Mouse (Mus musculus): ENCODE data around the gene C4b. TPM values are rescaled to one million over a fixed set of nuclear protein-coding genes. Genes with fewer than 3 reads are reported as not detected.
A peak's percentile ranks its signal among the peaks of the same experiment; 100 is the strongest.
"Not testable (repeated sequence)": the region's sequence is repeated elsewhere in the genome, so short reads cannot be mapped to it uniquely, and the experiment has no call there.

Gene C4b
- polyA plus RNA-seq, 1 experiment = 15.0 TPM

DNA sequence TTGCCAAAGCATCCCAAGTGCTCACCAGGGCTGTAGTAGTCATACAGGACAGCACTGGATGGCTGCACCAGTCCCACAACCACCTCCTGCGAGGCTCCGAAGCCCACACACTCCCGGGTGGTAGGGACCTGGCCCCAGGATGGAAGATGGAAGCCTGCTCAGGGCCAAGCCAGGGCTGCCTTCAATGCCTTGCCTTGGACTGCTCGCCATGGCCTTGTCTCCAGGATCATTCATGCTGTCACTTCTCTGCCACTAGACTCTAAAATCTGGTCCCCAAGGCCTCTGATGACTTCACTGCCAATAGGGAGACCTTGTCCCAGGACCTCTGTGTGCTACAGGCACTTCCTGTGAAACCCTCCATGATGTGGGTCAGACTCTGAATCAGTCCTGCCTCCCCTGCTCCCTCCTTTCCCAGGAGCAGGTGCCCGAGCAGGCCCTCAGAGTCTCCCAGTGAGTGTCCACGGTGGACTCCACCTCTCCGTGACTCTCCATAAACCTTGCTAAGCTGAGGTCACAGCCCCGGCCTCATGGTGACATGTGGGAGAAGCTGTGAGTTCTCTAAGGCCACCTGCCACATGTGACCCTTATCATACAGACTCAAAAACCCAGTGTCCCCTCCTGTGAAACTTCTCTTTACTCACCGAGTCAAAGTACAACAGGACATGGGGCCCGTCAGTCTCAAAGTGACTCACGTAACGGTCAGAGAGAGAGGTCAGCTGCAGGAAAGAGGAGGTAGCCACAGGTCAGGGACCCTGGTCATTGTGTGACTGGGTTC is 13.7 kb downstream of the C4b start:
- H3K27ac ChIP-seq (ENCODE audit: control insufficient read depth, insufficient read depth, low read depth, low read length); H3K36me3 ChIP-seq (ENCODE audit: control insufficient read depth, insufficient read depth, low read length); H3K4me1 ChIP-seq (ENCODE audit: control insufficient read depth, insufficient read depth, low read length); H3K27me3 ChIP-seq (ENCODE audit: control insufficient read depth, insufficient read depth, low read length); H3K4me3 ChIP-seq (ENCODE audit: control insufficient read depth, low read depth, low read length): not testable (repeated sequence)

DNA sequence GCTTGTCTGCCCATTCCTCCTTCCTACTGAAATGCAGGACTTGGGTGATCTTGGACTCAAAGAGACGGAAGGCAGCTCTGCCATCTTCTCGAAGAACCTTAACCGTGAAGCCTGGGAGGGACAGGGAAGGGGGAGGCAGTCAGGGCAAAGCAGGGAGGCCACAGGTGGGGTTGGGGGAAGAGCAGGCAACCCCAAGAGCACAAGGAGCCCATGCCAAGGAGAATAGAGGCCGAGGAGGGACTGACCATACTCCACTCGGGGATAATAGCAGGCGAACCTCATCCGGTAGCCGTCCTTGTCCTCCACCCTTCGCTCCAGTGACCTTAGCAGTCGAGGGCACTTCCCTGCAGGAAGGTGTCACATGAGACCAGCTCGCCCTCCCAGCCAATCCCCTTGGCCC is 14.5 kb downstream of the C4b start:
- not testable (repeated sequence) for H3K4me3 ChIP-seq (ENCODE audit: control insufficient read depth, low read depth, low read length); H3K4me1 ChIP-seq (ENCODE audit: control insufficient read depth, insufficient read depth, low read length); H3K27me3 ChIP-seq (ENCODE audit: control insufficient read depth, insufficient read depth, low read length); H3K36me3 ChIP-seq (ENCODE audit: control insufficient read depth, insufficient read depth, low read length); H3K27ac ChIP-seq (ENCODE audit: control insufficient read depth, insufficient read depth, low read depth, low read length)

DNA sequence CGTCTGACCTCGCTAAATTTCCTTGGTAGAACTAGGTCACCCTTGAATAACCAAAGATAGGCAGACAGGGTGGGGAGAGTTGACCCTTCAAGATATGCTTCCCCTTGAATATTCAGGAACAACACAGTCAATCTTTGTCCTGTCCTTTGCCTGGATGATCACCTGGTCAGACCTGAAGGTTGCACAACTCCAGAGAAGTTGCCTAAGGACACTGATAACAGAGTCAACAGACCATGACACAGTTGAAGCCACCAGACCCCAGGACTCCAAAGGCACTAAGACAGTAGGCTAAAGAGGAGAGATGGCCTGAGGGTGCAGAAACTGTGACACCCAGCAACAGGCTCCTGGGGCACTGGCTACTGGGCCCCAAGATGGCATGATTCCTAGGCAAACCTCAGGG is 15.8 kb downstream of the C4b start:
- Histone ChIP-seq H3K4me1 (ENCODE audit: control insufficient read depth, insufficient read depth, low read length) (no peaks in the 10 kb centered on the region), H3K27me3 (ENCODE audit: control insufficient read depth, insufficient read depth, low read length) (no peaks in the 10 kb centered on the region), H3K4me3 (ENCODE audit: control insufficient read depth, low read depth, low read length) (no peak overlapping the region), H3K36me3 (ENCODE audit: control insufficient read depth, insufficient read depth, low read length) (no peaks in the 10 kb centered on the region), H3K27ac (ENCODE audit: control insufficient read depth, insufficient read depth, low read depth, low read length) (no peak overlapping the region)
- TF ChIP-seq POLR2A (IDR thresholded peaks at IDR 0.05; ENCODE audit: control insufficient read depth, low read depth, low read length) = no peak
- no peak for TF ChIP-seq CTCF (IDR thresholded peaks at IDR 0.05; ENCODE audit: control insufficient read depth, insufficient read depth, insufficient replicate concordance, low read depth, low read length)

DNA sequence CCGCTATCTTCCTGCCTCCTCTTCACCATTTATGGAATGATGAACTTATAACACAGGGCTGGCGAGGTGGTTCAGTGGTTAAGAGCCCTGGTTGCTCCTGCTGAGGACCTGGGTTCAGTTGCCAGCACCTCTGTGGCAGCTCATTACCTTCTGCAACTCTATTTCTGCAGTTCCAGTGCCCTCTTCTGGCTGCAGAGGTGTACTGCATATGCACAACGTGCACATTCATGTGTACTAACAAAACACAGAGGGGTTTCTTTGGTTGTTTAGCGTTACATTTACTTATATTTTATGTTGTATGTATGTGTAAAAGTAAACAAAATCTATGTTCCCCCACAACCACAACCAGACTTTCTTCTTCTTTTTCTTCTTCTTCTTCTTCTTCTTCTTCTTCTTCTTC is 20.6 kb downstream of the C4b start:
- Histone ChIP-seq H3K4me3 (ENCODE audit: control insufficient read depth, low read depth, low read length) (no peak overlapping the region), H3K4me1 (ENCODE audit: control insufficient read depth, insufficient read depth, low read length) (no peaks in the 10 kb centered on the region), H3K36me3 (ENCODE audit: control insufficient read depth, insufficient read depth, low read length) (no peaks in the 10 kb centered on the region), H3K27ac (ENCODE audit: control insufficient read depth, insufficient read depth, low read depth, low read length) (no peak overlapping the region), H3K27me3 (ENCODE audit: control insufficient read depth, insufficient read depth, low read length) (no peaks in the 10 kb centered on the region)
- TF ChIP-seq POLR2A (IDR thresholded peaks at IDR 0.05; ENCODE audit: control insufficient read depth, low read depth, low read length) = no peak
- TF ChIP-seq CTCF (IDR thresholded peaks at IDR 0.05; ENCODE audit: control insufficient read depth, insufficient read depth, insufficient replicate concordance, low read depth, low read length) = peak; percentile 48; the same call in 1 of the 2 replicates

DNA sequence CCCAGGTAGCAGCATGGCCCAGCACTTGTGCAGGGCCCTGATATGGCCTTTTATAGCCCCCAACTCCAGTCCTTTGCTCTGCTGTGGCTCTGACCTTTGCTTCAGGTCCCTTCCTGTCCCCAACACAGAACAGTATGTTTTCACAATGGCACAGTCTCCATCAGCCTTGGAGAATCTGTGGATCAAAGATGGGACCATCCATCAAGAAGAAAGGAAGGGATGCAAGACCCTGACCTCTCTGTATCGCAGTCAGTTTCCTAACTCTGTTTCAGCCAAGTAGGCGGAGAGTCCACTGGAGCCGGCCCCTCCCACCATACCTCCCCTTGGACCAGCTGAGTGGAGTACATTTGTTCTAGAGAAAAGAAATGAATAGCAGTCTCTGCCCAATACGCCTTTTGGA is 21.4 kb downstream of the C4b start:
- H3K27me3 ChIP-seq (ENCODE audit: control insufficient read depth, insufficient read depth, low read length); H3K36me3 ChIP-seq (ENCODE audit: control insufficient read depth, insufficient read depth, low read length); H3K4me1 ChIP-seq (ENCODE audit: control insufficient read depth, insufficient read depth, low read length); H3K27ac ChIP-seq (ENCODE audit: control insufficient read depth, insufficient read depth, low read depth, low read length); H3K4me3 ChIP-seq (ENCODE audit: control insufficient read depth, low read depth, low read length): not testable (repeated sequence)

DNA sequence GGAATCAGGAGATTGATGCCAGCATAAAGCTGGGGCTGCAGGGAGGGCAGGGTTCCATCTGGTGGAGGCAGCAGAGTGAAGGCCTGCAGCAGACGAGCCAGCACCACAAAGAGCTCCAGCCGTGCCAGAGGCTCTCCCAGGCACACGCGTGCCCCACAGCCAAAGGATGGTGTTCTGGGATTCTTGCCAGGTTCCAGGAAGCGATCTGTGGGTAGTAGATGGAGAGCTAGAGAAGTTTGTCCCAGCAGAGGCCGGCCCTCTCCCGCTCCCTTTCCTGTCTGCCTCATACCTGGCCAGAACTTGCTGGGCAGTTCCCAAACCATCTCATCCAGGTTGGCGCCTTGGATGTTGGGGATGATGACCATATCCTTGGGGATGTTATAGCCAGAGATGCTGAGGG is 23.8 kb downstream of the C4b start:
- not testable (repeated sequence) for H3K27me3 ChIP-seq (ENCODE audit: control insufficient read depth, insufficient read depth, low read length); H3K4me1 ChIP-seq (ENCODE audit: control insufficient read depth, insufficient read depth, low read length); H3K27ac ChIP-seq (ENCODE audit: control insufficient read depth, insufficient read depth, low read depth, low read length); H3K4me3 ChIP-seq (ENCODE audit: control insufficient read depth, low read depth, low read length); H3K36me3 ChIP-seq (ENCODE audit: control insufficient read depth, insufficient read depth, low read length)

DNA sequence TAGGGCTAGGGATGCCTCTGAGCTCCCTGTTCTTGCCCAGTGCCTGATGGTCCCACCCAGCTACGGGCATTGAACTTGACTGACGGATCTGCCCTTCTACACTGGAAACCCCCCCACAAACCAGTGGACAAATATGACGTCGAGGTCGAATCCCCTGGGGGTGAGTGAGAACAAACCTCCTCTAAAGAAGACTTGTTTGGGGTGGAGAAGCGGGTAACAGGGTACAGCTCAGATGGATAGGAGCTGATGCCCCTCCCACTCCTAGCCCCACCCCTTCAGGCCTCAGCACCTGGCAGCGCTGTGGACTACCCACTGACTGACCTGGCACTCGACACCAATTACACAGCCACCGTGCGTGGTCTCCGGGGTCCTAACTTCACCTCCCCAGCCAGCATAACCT is 26.3 kb downstream of the C4b start:
- H3K36me3 ChIP-seq (ENCODE audit: control insufficient read depth, insufficient read depth, low read length) = no peaks in the 10 kb centered on the region
- H3K4me1 ChIP-seq (ENCODE audit: control insufficient read depth, insufficient read depth, low read length) = no peaks in the 10 kb centered on the region
- no peak for TF ChIP-seq CTCF (IDR thresholded peaks at IDR 0.05; ENCODE audit: control insufficient read depth, insufficient read depth, insufficient replicate concordance, low read depth, low read length)
- no peak for TF ChIP-seq POLR2A (IDR thresholded peaks at IDR 0.05; ENCODE audit: control insufficient read depth, low read depth, low read length)
- no peaks in the 10 kb centered on the region for H3K27me3 ChIP-seq (ENCODE audit: control insufficient read depth, insufficient read depth, low read length)
- H3K4me3 ChIP-seq (ENCODE audit: control insufficient read depth, low read depth, low read length) = no peak overlapping the region
- no peak overlapping the region for H3K27ac ChIP-seq (ENCODE audit: control insufficient read depth, insufficient read depth, low read depth, low read length)

DNA sequence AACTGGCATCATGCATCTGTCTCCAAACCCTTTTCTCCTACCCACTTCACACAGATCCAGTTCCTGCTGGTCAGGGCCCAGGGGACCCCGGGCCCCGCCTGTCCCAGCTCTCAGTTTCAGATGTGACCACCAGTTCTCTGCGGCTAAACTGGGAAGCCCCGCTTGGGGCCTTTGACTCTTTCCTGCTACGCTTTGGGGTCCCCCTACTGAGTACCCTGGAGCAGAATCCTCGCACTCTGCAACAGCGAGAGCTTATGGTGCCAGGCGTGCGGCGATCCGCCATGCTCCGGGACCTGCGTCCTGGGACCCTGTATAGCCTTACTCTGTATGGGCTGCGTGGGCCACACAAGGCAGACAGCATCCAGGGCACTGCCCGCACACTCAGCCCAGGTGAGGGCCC is 27.4 kb downstream of the C4b start:
- H3K36me3 ChIP-seq (ENCODE audit: control insufficient read depth, insufficient read depth, low read length) = no peaks in the 10 kb centered on the region
- no peaks in the 10 kb centered on the region for H3K4me1 ChIP-seq (ENCODE audit: control insufficient read depth, insufficient read depth, low read length)
- no peak overlapping the region for H3K4me3 ChIP-seq (ENCODE audit: control insufficient read depth, low read depth, low read length)
- H3K27me3 ChIP-seq (ENCODE audit: control insufficient read depth, insufficient read depth, low read length) = no peaks in the 10 kb centered on the region
- no peak overlapping the region for H3K27ac ChIP-seq (ENCODE audit: control insufficient read depth, insufficient read depth, low read depth, low read length)
- TF ChIP-seq CTCF (IDR thresholded peaks at IDR 0.05; ENCODE audit: control insufficient read depth, insufficient read depth, insufficient replicate concordance, low read depth, low read length) (no peak), POLR2A (IDR thresholded peaks at IDR 0.05; ENCODE audit: control insufficient read depth, low read depth, low read length) (no peak)

DNA sequence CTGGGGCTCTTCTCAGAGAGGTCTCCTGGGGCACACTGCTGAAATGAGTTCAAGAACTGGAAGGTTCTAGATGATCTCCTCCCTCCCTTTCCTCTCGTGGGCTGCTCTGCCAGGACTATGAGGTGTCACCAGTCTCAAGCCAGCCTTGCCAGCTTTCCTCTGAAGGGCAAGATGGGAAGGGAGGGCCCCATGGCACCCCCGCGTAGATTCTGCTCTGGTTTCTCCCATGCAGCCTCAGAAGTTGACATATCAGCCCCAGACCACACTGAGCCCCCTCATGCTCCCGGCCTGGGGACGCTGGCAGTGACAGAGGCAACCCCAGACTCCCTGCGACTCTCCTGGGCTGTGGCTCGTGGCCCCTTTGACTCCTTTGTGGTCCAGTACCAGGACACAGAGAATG is 28.2 kb downstream of the C4b start:
- not testable (repeated sequence) for H3K4me3 ChIP-seq (ENCODE audit: control insufficient read depth, low read depth, low read length); H3K27ac ChIP-seq (ENCODE audit: control insufficient read depth, insufficient read depth, low read depth, low read length); H3K4me1 ChIP-seq (ENCODE audit: control insufficient read depth, insufficient read depth, low read length); H3K36me3 ChIP-seq (ENCODE audit: control insufficient read depth, insufficient read depth, low read length); H3K27me3 ChIP-seq (ENCODE audit: control insufficient read depth, insufficient read depth, low read length)

DNA sequence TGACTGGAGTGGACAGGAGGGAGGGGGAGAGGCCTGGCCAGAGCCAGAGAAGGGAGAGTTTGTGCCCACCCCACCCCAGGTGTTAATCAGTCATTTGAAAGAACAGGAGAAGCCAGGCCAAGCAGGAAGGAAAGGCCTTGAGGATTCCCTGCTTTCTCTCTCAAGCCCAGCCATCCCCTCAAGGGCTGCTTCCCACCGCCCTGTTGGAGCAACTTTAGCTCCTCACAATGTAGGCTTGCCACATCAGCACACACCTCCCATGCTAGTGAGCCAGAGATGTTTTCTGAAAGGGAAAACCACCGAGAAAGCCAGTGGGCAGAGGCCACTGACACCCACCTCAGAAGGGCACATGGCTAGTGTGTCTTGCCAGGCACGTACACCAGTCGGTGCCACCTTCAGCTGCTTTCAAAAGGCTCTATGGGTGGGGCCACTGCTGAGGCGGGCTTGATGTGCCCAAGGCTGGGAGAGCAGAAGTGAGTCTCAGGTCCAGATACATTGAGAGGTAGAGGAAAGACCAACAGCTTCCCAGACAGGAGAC is 28.7 kb downstream of the C4b start:
- H3K27ac ChIP-seq (ENCODE audit: control insufficient read depth, insufficient read depth, low read depth, low read length); H3K36me3 ChIP-seq (ENCODE audit: control insufficient read depth, insufficient read depth, low read length); H3K4me3 ChIP-seq (ENCODE audit: control insufficient read depth, low read depth, low read length); H3K4me1 ChIP-seq (ENCODE audit: control insufficient read depth, insufficient read depth, low read length); H3K27me3 ChIP-seq (ENCODE audit: control insufficient read depth, insufficient read depth, low read length): not testable (repeated sequence)

DNA sequence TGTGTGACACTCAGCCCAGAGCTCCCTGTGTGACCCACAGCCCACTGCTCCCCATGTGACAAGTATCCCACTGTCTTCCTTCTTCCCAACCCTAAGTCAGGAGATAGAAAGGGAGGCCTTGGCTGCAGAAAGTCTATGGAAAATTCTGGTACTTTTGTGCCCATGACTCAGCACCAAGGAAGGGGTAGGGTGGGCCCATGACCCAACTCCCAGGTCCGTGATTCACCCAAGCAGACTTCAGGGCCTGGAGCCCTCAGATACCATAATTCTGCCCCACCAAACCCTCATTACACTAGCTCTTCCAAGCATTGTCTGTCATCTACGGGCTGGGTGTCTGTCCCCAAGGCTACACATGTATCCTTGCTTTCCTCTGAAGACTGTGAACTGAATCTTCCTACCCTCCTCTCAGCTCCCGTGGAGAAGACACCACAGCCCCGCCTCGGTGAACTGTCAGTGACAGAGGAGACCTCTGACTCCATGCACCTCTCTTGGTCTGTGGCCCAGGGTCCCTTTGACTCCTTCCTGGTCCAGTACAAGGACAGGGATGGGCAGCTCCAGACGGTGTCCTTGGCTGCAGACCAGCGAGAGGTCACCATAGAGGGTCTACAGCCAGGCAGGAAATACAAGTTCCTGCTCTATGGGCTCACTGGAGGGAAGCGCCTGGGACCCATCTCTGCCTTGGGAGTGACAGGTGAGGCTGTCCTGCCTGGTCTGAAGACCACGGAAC is 29.3 kb downstream of the C4b start:
- H3K27me3 ChIP-seq (ENCODE audit: control insufficient read depth, insufficient read depth, low read length); H3K36me3 ChIP-seq (ENCODE audit: control insufficient read depth, insufficient read depth, low read length); H3K4me3 ChIP-seq (ENCODE audit: control insufficient read depth, low read depth, low read length); H3K4me1 ChIP-seq (ENCODE audit: control insufficient read depth, insufficient read depth, low read length); H3K27ac ChIP-seq (ENCODE audit: control insufficient read depth, insufficient read depth, low read depth, low read length): not testable (repeated sequence)
